Mouse (Mus musculus): ENCODE measurements at regions not wholly inside any gene's neighbourhood (a gene's known extent, or its start where the extent isn't known, plus 50 kb on each side); places are given as distances from the start of the nearest gene placed in this dataset.
"Not testable (repeated sequence)": the region's sequence is repeated elsewhere in the genome, so short reads cannot be mapped to it uniquely, and the experiment has no call there.

DNA sequence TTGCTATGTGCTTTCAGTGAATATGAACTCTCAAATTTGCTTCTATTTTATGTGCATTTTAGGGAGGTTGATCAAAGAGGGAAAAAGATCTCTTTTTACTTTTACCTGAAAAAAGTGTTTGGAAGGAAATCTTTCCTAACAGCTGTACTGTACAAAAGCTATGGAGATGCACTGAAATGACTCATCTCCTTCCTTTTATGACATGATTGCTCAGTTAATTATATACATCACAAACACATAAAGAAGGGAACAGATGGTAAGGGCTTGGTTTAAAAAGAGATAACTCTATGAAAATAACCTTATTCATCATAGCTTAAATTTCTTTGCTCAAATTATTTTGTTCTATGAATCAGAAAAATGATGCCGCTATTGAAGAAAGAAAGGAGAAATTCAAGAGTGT lies 88.7 kb upstream of the Cylc2 start:
- no peak for DNase-seq (ENCODE audit: inconsistent ontology term)

DNA sequence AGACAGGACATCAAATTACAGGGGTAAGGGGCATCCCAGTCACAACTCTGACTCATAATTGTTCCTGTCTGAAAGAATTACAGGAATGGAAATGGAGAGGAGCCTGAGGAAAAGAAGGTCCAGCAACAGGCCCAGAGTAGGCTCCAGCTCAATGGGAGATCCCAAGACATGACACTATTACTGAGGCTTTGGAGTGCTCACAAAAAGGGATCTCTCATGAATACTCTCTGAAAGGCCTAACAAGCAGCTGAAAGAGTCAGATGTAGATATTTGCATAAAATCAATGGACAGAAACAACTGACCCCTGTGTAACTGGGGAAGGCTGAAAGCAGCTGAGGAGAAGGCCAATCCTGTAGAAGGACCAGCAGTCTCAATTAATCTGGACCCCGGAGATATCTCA lies 84.6 kb upstream of the Cylc2 start:
- not testable (repeated sequence) for DNase-seq (ENCODE audit: inconsistent ontology term)

DNA sequence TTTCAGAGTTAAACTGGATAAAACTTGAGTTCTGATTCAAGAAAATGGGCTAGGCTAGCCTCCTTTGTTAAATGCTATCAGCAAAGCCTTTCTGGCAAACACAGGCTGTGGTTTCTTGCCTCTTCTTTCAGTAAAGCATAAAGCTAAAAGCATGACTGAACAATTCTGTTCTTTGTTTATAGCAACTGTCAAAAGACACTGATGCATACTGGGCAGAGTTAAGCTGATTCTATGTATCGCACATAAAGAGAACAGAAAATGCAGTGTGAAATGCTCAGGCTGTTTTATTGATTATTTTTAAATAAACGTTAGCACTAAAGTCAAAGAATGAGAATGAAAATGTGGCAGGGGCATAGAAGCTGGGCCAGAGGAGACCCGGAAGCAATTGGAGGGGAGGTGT lies 63.5 kb upstream of the Cylc2 start:
- peak; percentile 7 for DNase-seq (ENCODE audit: inconsistent ontology term)

DNA sequence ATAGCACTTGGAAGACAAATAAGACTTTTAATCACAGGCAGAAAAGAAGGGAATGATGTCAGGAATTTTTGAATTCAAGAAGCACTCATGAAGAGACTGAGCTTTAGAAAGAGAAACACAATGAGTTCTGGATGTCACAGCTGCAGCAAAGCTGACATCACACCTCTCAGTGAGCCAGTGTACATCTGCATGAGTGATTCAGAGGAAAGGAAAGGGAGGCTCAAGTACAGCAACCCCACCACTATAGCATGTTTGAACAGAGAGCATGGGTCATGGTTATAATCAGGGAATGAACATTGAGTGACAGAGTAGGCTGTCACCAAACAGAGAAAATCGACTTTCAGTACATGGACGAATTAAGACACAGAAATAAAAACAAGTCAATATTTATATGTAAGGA lies 62.9 kb upstream of the Cylc2 start:
- no peak for DNase-seq (ENCODE audit: inconsistent ontology term)
